Mouse (Mus musculus) left cerebral cortex, adult 11 months (tissue): Measurements from ENCODE around the gene Inpp4b.

Source experiments
- DNase-seq: peaks from one replicate; pipeline ENCODE4 v3.0.0; 2022; ENCODE audit warnings: low spot score

Gene Inpp4b

GRCm38 (mm10) chr8:81731332-81731731, 389.0 kb downstream of the Inpp4b start:
- DNase-seq = no peak

- DNase-seq = no peak
Observed at GRCm38 (mm10) chr8:81735655-81736054, 393.3 kb downstream of the Inpp4b start.

- DNase-seq = no peak
Observed at GRCm38 (mm10) chr8:81736103-81736502, 393.7 kb downstream of the Inpp4b start.

- DNase-seq = no peak
Observed at GRCm38 (mm10) chr8:81742588-81742987, 400.2 kb downstream of the Inpp4b start.

GRCm38 (mm10) chr8:81743040-81743439, 400.7 kb downstream of the Inpp4b start:
- no peak for DNase-seq

- no peak for DNase-seq
Observed at GRCm38 (mm10) chr8:81745439-81745838, 403.1 kb downstream of the Inpp4b start.

- no peak for DNase-seq
Observed at GRCm38 (mm10) chr8:81751159-81751558, 408.8 kb downstream of the Inpp4b start.

GRCm38 (mm10) chr8:81756663-81757062, 414.3 kb downstream of the Inpp4b start:
- no peak for DNase-seq

GRCm38 (mm10) chr8:81757580-81758144, 415.3 kb downstream of the Inpp4b start:
- no peak for DNase-seq

GRCm38 (mm10) chr8:81761466-81761865, 419.1 kb downstream of the Inpp4b start:
- no peak for DNase-seq

GRCm38 (mm10) chr8:81766033-81766432, 423.7 kb downstream of the Inpp4b start:
- DNase-seq = no peak

- peak; percentile 13 for DNase-seq
Observed at GRCm38 (mm10) chr8:81767411-81768312, 425.3 kb downstream of the Inpp4b start.

GRCm38 (mm10) chr8:81768313-81768675, 425.9 kb downstream of the Inpp4b start:
- no peak for DNase-seq

- DNase-seq = no peak
Observed at GRCm38 (mm10) chr8:81768731-81769445, 426.5 kb downstream of the Inpp4b start.

- no peak for DNase-seq
Observed at GRCm38 (mm10) chr8:81770603-81771276, 428.4 kb downstream of the Inpp4b start.

GRCm38 (mm10) chr8:81772855-81773254, 430.5 kb downstream of the Inpp4b start:
- no peak for DNase-seq

- DNase-seq = no peak
Observed at GRCm38 (mm10) chr8:81773305-81773965, 431.1 kb downstream of the Inpp4b start.

- no peak for DNase-seq
Observed at GRCm38 (mm10) chr8:81774010-81774409, 431.7 kb downstream of the Inpp4b start.

- no peak for DNase-seq
Observed at GRCm38 (mm10) chr8:81774454-81774853, 432.1 kb downstream of the Inpp4b start.

GRCm38 (mm10) chr8:81776516-81777237, 434.3 kb downstream of the Inpp4b start:
- DNase-seq = no peak

GRCm38 (mm10) chr8:81777704-81778103, 435.3 kb downstream of the Inpp4b start:
- DNase-seq = no peak
